Mouse (Mus musculus): ENCODE measurements around the gene Gsto2.

Gene Gsto2

DNA sequence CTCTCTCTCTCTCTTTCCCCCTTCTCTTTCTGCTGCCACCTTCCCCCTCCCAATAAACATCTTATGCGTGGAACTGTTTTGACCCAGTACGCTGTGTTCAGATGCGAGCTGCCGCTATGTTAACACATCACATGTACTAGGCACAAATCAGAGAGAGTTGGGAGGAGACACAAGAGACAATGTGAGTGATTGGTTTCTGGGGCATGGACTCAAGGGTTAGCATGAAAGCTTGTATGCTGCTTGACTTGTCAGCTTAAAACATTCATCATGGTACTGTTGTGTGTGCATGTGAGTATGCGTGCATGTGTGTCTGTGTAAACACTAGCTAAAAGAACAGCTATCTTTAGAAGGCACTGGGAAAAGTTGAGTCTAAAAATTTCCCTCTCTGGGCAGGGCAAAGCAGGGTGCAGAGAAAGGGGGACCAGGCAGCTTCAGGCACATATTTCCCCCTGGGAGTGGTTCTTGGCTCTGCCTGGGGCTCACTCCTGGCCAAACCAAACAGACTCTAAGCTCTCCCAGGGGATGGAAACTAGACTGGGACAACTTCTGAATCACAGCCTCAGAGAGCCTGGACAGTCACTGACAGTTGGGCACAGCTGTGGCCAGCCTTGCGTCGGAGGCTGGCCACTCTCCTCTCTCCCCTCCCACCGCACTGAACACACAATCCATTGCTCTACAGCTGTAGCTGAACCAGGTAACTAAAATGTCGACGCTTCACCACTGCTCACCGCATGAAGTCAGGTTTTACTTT, 26.4 kb downstream of the Gsto2 start:
- DNase-seq (ENCODE audit: low spot score), result no peak

GRCm38 (mm10) chr19:47893092-47893491, 27.8 kb downstream of the Gsto2 start:
- no peak for DNase-seq (ENCODE audit: low spot score)

- DNase-seq (ENCODE audit: low spot score), result no peak
Observed at GRCm38 (mm10) chr19:47898472-47899079, 33.2 kb downstream of the Gsto2 start.

- no peak for DNase-seq (ENCODE audit: low spot score)
Observed at GRCm38 (mm10) chr19:47900012-47900411, 34.7 kb downstream of the Gsto2 start.

GRCm38 (mm10) chr19:47900558-47900957, 35.2 kb downstream of the Gsto2 start:
- no peak for DNase-seq (ENCODE audit: low spot score)

GRCm38 (mm10) chr19:47902316-47903201, 37.2 kb downstream of the Gsto2 start:
- DNase-seq (ENCODE audit: low spot score), result no peak

DNA sequence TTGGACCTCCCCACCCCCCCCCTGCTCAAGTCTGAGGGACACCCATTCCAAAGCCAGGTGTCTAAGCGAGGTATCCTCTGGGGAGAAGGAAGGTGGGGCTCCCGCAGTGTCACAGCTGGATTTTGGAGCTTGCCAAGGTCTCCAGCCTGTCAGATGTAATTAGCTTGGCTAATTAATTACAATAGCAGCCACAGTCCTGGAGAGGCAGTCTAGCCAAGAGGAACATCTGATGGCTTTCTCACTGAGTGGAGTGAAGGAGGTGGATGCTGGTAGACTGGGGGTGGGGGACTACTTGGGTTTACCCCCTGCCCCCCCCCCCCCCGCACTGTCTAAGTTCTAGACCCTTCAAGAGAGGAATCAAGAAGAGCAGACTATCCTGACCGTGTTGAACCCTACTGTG, 38.3 kb downstream of the Gsto2 start:
- no peak for DNase-seq (ENCODE audit: low spot score)

- no peak for DNase-seq (ENCODE audit: low spot score)
Observed at GRCm38 (mm10) chr19:47905081-47905480, 39.7 kb downstream of the Gsto2 start.

DNA sequence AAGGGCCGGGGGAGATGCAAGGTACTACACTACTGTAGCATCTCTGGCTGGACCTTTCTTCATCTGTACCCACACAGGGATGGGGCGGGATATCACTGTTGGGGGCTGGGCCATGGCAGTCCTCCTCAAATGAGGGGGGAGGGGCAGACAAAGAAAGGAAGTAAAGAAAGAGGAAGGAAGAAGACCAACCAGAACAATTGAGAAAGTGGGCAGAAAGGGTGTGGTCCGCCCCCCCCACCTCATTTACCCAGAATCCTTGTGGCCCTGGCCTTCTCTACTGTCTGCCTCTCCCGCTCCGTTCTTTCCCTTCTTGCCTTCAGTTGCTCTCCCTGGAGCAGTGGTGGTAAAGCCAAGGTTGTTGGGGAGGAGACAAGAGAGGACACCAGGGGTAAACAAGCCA, 40.3 kb downstream of the Gsto2 start:
- DNase-seq (ENCODE audit: low spot score), result no peak

- no peak for DNase-seq (ENCODE audit: low spot score)
Observed at GRCm38 (mm10) chr19:47907596-47907995, 42.3 kb downstream of the Gsto2 start.

- no peak for DNase-seq (ENCODE audit: low spot score)
Observed at GRCm38 (mm10) chr19:47908961-47909371, 43.6 kb downstream of the Gsto2 start.

DNA sequence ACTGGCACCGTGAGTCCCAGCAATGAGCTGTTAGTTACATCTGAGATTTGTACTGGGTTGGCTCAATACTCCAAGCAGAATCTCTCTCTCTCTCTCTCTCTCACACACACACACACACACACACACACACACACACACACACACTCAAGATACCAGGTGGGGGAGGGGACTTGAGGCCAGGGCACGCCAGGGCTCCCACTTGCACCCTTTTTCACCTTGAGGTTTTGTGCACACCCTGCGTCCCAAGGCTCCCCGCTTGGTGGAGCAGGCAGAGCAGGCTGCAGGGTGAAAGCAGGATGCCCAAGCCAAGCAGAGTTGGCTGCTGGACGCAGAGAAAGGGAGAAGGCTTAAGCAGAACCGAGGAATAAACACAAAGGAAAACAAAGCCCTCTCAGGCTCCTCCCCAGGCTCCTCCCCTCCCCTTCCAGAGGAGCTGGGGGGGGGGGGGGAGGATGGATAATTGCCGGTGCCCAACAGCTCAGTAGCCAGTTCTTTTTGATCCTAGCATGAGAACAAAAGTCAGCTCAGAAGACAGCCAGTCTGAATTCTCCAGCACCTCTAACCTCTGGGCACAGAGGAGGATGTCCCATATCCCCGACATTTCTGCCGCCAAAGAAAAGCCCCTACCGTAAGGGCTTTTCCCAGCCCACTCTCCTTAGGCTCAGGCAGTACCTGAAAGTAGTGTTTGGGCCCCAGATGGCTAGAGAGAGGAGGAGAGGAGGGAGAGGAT, 44.2 kb downstream of the Gsto2 start:
- DNase-seq (ENCODE audit: low spot score), result no peak

DNA sequence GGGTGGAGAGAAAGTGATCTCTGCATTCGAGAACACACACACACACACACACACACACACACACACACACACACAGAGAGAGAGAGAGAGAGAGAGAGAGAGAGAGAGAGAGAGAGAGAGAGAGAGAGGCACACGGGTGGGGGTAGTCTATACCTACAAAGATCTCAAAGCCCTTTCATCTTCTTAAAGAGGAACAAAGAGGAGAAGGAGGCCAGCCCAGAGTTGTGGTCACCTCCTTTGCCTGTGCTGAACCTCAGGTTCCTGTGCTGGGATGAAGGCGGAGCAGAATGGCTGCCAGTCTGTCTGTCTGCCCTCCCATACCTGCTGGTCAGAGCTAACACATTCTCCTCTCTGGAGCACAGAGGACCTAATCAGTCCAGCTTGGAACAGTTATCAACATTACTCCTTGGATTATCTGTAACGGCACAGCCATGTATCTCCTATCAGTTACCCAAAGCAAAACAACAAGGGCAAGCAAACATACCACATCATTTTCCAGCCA, 44.8 kb downstream of the Gsto2 start:
- DNase-seq (ENCODE audit: low spot score), result no peak

DNA sequence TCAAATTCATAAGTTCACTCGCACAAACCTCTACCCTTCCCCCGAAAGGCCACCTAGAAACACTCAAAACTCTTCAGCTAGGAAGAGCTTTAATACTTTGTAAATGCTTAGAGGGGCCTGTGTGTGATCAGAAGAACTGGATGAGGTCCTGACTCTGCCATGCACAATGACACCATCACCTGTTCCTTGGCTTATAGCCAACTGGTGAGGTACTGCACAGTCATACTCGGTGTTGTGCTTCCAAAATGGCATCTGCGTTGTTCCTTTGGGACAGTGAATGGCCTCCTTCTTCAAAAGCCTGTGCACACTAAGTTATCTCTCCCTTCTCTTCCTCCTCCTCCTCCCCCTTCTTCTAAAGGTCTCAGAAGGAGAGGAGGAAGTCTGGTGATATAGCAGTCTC, 45.4 kb downstream of the Gsto2 start:
- DNase-seq (ENCODE audit: low spot score), result no peak

DNA sequence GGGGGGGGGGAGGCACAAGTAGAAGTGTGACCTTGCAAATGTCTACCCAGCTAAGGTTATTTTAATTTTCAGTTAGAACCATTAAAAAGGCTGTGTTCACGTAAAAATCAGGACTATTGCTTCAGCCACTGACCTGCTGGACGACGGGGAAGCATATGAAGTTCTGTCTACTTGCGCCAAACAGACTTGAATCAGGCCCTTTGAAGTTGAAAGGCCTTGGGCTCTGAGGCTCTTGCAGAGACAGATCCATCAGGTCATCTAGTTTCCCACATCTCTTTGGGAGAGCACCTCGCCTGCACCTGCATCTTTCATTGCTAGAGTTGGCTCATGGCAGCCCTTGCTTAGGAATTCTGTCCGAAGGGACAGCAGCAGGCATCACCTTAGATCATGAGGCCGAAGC, 48.0 kb downstream of the Gsto2 start:
- no peak for DNase-seq (ENCODE audit: low spot score)

- no peak for DNase-seq (ENCODE audit: low spot score)
Observed at GRCm38 (mm10) chr19:47914191-47914590, 48.9 kb downstream of the Gsto2 start.

DNA sequence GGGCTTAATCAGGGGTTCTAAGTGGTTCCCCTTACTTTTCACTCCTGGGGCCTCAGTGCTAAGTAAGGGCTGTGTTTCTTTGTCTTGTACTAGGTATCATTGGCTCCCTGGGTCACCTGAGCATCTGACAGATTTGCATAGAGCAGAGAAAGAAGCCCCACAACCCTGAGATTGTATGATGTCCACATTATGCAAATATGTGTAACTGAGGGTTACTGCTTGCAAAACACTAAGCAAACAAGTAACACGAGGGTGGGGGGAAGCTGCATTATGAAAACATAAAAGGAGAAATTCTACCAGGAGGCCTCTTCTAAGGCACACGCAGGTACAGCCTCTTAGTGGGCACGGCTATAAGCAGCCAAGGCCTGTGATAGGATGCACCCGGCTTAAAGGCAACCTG, 49.9 kb downstream of the Gsto2 start:
- DNase-seq (ENCODE audit: low spot score), result no peak

- DNase-seq (ENCODE audit: low spot score), result no peak
Observed at GRCm38 (mm10) chr19:47917396-47917795, 52.1 kb downstream of the Gsto2 start.

DNA sequence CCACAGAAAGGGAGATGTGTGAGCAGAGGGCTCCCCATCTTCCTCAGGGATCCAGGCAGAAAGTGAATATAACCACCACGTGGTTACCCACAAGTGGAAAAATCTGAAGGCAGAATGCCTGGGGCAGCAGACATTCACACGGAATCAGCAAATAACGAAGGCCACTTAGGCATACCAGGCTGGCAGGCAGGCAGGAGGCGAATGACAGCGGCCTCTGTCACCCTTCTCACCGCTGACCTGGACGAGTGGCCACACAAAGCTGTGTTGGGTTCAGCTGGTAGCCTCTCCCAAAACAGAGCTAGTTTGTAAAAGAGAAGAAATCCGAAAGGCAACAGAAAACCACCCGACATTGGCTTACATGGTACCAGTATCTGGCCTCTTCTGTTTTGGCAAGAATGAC, 52.7 kb downstream of the Gsto2 start:
- DNase-seq (ENCODE audit: low spot score), result no peak

DNA sequence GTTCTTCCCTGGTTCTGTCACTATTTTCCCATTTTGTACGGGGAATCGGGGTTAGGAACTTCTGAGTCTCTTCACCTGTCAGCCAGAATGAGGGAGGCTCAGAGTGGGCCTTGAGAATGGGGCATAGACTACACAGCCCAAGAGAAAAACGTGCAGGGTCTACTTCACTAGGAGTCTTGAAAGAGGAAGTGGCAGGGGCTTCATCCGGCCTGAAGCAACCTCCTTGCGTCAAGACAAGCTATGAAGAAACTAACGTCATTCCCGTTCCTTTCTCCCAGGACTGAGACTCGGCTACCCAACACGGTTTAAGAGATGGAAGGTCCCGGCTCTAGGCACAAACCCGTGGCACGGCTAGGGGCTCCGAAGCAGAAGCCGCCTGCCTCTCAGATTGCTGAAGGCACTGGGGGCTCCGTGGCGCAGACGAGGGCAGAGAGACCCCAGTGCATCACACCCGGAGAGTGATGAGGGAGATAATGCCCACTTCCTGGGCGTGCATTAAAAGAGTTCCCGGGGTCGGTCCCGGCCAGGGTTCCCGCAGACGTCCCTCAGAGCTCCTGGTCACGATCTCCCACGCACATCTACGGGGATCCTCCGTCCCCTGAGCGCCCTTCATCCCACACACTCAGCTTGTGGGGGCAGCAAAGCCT, 53.2 kb downstream of the Gsto2 start:
- no peak for DNase-seq (ENCODE audit: low spot score)

DNA sequence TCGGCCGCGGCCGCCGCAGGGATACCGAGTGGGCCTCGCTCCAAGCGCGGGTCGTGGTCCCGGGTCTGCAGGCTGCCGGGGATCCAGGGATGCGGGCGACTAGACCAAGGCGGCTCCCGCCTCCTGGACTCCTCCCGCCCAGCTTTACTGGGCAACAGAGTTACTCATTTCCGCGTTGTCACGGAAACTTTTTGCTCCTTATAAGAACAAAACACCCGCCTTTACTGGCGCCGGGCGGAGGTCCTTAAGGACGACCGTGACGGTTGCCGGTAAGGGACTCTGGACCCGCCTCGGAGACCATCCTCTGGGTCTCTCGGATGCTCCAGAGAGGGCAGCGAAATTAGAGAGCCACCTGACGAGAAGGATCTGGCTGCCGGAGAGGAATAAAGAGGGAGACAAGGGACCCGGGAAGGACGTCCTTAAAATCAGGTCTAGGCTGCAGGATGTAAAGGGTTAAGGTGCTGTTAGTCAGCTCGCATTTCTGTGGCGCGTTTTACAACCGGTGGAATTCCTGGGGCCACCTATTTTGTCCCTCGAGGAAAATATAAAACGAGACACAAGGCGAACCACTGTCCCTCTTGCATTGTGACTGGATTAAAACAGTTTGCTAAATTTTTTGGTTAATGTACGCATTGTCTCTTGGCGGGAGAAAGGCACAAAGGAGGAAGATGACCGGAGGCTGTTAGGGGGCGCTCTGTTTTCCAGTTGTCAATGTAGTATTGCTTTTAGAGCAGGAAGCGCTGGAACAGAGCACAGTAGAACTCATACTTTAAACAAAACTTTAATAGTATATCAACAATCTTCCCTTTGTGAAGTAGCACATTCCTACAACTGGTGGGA, 54.0 kb downstream of the Gsto2 start, which contains the start of the genes Cfap43 and Itprip:
Gene Cfap43 (minus strand): TSS at position 162 of the 840 bp plus-strand sequence.
Gene Itprip (minus strand): TSS at position 174 of the 840 bp plus-strand sequence.
- peak; percentile 49 for DNase-seq (ENCODE audit: low spot score)

Data from urinary bladder, postnatal 10 days (tissue).